Mouse (Mus musculus) ES-E14 (cell line): ENCODE data around the gene Mark2.

ENCODE experiments used
- HCFC1 ChIP-seq: IDR thresholded peaks from 2 replicates; pipeline ENCODE4 v1.6.1; 2012; ENCODE audit warnings: low read length, inconsistent platforms, borderline replicate concordance; ENCODE audit not compliant: insufficient read depth
- ZC3H11A ChIP-seq: IDR thresholded peaks from 2 replicates; pipeline ENCODE4 v1.6.1; 2012; ENCODE audit warnings: low read depth, mild to moderate bottlenecking, inconsistent platforms, low read length, borderline replicate concordance

GRCm38 (mm10) chr19:7234537-7235221, 107.0 kb downstream of the Mark2 start:
- TF ChIP-seq HCFC1 (no peak), ZC3H11A (peak; percentile 44; the same call in 1 of the 2 replicates)
